Mouse (Mus musculus) colon, adult 2 months (tissue): ENCODE data around the gene Tfg. TPM values are rescaled to one million over a fixed set of nuclear protein-coding genes. Genes with fewer than 3 reads are reported as not detected.

Source experiments
- polyA plus RNA-seq: library from polyadenylated mRNA; depleted of rRNA; stranded (reverse); fragments of >200 nt; gene quantifications from 2 replicates; pipeline ENCODE4 v1.2.3, GENCODE M21; 2012; rRNA removed

The Tfg gene
- 87.7 and 97.3 TPM in 2 replicates for polyA plus RNA-seq

DNA sequence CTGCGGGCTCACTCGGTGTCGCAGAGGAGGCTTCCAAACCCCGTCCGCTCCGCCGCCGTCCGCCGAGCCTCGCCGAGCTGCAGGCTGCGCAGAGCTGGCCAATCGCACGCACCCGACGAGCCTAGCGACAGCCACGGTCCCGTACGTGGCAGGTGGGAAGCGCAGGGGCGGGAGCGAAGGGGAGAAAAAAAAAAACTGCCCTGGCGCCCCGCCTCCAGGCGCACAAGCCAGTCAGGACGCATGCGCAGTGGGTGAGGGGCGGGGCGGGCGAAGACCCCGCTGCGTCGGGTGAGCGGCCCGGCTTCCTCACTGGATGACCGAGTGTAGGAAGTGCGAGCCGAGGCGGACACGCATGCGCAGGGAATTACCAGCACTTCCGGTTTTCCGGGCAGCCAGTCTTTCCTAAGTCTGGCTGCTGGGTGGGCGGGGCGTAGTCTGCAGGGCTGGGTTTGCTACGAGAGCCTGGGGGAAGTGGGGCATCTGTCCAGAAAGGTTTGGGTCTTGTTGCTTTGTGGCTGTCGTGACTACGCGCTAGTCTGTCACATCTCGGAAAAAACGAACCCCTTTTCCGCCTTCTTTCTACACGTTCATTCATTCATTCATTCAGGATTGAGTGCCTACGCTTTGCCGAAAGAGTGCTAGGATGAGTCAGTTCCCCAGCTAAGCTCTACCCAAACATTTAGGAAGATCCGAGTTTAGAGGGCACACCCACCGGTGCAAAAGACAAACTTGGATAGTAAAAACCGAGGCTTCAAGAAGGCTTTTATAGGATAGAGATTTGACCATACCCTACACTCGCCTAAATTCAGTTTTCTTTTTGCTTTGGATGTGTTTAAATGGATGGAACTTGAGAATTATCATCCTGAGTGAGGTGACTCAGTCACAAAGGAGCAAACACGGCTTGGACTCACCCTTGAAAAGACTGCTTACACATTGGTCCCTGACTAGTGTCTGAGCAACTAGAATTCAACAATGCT is at the start of gene Tfg:
Gene Tfg, minus strand, starts transcription at position 227 of the 977 bp plus-strand sequence.

Other genes starting within 250 kb of the Tfg start
- 4.1 and 6.1 TPM in 2 replicates for gene Abi3bp, start 239.6 kb downstream of the Tfg start, polyA plus RNA-seq
- gene Adgrg7, start 78.4 kb upstream of the Tfg start, polyA plus RNA-seq, result 20.4 and 21.9 TPM in 2 replicates
- gene Tmem45a, start 168.7 kb upstream of the Tfg start, polyA plus RNA-seq, result 0.66 and 0.90 TPM in 2 replicates
- gene Lnp1, start 210.6 kb upstream of the Tfg start, polyA plus RNA-seq, result not detected in 2 replicates